Mouse (Mus musculus) kidney, adult 9 months (tissue): Measurements from ENCODE around the gene Cyp2d40.
"Not testable (repeated sequence)": the region's sequence is repeated elsewhere in the genome, so short reads cannot be mapped to it uniquely, and the experiment has no call there.

Source experiments
- DNase-seq: peaks from one replicate; pipeline ENCODE4 v3.0.0; 2022

The Cyp2d40 gene

DNA sequence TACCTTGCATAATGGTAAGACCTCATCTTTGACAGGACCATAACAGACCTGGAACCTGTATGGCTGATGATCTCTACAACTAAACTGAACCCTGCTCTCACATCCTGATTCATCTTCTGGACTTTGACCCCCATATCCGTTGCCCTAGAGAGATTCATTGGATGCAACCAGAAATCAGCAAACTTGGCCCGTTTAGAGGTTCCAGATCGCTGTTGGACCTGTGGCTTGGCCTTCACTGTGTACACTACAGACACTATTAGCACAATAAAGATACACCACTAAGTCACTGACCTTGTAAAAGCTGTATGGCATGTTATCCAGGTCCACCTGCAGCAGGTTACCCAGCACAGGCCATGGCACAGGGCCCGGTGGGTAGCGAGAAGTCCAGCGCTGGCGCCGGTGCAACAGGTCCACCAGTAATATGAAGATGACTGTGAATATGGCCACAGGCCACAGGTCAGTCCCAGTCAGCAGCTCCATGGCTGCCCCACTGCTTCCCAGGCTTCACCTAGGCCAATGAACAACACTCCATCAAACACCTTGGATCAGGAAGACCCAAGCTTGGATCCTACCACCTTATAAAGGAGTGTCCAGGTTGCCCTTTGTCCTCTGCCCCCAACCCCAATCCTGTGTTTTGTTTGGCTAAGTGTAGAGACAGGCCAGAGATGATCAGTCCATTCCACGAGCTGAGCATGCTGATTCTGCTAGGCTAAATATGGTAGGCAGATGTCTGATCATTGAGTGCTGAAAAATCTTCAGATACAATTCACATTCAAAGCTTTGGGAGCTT lies at the start of gene Cyp2d40:
Cyp2d40 (minus strand) TSS at position 553 of the 790 bp plus-strand sequence.
- DNase-seq: peak; percentile 10

DNA sequence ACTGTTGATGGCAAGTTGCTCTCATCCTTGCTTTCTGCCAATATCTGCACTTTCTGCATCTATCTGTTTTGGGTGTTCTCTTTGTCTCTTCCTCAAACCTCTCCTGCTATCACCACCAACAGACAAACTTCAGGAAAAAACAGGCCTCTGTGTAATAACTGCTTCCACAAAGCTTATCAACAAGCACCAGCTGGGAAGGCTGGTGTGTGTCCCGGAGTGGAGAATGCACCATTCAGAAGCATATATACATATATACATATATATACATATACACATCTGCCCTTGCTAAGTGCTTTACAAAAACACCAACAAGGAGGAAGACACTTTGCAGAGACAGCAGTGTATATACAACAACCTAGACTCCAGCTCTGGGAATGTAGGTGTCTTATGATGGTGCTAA lies 46.6 kb upstream of the Cyp2d40 start:
- DNase-seq: no peak

DNA sequence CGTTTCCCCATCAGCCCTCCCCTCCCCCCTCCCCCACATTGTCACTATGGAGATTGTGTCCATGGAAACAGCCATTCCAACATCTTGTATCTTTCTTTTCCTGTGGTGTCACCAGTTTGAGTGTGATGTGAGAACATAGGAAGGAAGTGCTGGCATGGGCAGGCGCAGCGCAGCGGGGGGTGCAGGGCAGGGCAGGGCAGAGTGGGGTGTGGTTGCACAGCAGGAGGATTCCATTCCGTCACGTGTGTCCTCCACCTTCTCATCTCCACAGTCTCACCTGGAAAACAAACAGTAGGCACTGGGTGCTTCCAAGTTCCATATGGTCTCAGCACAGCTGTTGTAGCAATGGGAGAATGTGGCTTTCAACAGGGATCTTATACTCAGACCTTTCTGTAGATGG lies 45.5 kb upstream of the Cyp2d40 start:
- DNase-seq: peak; percentile 20

DNA sequence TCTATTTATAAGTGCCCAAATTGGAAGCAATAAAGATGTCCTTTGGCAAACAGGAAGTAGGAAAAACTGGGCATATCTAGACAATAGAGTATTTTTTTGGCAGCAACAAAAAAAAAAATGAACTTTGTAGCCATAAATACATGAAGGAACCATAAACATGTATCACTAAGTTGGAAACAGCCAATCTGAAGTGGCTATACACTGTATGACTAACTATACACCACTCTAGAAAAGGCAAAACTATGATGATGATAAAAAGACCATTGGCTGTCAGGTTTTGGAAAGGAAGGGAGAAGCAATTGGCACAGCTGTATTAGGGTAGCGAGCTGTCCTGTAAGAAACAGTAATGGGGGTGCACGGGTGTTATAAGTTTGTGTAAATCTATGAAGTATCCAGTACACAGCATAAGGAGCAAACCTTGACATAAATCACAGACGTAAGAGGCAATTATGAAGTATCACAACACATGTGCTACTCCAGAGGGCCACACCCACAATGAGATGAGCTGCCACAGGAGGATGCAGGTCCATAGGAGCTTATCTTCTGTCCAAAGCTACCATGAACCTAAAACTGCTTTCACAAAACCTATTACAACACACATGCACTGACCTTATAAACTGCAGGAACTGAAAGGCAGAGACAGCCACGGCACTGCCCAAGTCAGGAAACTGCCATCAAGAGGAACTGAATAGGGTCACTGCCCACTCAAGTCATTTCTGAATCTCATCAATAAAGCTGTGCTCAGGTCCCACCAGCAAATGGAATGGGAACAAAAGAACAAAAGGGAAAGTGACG lies 43.2 kb upstream of the Cyp2d40 start:
- no peak for DNase-seq

DNA sequence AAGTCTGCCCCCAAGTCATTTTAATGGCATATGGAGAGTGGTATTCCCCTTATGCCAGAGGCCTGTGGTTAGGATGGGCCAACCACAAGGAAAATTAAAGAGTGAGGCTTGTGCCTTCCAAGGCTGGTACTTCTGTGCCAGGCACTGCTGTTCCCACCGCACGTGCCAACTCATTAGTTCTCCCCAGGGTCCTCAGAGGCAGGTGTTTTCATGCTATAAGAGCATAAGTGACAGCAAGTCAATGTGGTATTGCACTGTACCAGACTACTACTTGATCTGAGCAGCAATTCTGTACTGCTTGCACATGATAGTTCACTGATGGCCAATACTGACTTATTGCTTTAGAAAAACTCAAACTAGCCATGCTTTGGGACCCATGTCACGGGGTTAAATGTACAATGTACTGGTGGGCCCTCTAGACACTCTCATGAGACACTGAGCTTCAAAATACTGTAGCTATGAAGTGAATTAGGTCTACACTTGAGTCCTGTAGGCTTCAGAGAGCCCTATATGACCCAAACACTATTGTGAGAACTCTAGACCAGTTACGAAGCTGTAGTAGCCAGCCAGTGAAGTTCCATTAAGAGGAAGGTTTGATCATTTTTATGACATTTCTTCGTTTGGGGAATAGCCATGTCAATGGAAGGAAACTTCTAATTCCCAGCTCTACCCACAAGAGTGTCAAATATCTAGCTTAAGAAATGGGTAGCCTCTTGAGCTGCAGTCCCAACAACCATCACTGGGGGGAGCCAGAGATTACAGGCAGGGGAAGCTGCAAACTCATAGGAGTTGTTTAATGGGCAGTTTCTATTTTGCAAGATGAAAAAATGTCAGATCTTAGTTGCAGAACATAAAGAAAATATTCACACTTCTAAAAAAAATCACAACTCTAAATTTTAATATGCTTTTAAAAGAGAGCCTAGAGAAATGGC lies 41.0 kb upstream of the Cyp2d40 start:
- peak; percentile 83 for DNase-seq

DNA sequence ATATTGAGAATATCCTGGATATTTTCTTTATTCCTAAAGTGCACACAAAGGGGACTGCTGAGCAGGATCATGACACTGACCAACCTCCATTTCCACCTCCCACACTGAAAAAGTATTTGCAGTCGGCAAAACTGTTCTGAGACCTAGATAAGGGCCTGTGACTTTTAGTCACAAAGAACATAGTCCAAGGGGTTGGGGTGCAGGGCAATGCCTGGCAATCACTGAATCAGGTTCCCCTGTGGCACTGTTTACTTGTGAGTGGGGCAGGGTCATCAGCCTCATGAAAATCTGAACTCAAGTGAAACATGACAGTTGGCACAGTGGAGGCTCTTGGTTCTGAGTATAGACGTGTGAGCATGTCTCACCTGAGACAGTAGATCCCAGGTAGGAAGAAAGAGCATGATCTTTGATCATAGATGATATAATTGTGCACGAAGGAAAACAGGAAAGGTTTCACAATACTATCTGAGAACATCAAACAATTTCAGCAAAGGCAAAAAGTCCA lies 32.0 kb upstream of the Cyp2d40 start:
- no peak for DNase-seq

DNA sequence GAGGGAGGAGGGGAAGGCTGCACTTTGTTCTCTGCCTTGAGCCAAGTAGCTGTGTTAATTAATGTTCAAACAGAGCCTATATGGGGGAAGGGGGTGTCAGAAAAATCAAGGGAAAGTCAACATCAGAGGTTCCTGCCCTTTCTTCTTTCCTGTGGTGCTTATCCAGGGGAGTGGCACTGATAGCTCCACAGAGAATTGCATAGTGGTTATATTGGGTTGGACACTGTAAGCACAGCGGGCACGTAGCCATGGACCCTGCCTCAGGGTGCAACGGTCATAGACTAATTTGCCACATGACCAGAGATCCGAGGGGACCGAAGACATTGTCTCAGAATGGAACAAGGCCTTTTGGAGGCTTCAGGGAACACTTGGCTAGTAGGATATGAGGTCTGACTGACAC lies 30.3 kb upstream of the Cyp2d40 start, which contains the start of gene Cyp2d26:
Cyp2d26 (minus strand) TSS at position 18 of the 400 bp plus-strand sequence.
- peak; percentile 92 for DNase-seq

DNA sequence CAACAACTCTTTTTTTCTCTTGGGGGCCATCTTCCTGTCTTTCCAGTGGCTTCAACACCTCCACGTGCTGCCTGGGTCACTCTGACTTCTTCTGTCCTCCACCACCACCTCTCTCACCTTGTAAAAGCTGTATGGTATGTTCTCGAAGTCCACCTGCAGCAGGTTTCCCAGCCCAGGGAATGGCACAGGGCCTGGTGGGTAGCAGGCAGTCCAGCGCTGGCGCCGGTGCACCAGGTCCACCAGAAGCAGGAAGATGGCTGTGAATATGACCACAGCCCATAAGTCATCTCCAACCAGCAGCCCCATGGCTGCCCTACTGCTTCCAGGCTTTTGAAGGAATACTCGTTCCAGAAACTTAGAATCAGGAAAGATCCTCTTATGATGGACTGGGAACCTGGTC lies 29.9 kb upstream of the Cyp2d40 start:
- no peak for DNase-seq

DNA sequence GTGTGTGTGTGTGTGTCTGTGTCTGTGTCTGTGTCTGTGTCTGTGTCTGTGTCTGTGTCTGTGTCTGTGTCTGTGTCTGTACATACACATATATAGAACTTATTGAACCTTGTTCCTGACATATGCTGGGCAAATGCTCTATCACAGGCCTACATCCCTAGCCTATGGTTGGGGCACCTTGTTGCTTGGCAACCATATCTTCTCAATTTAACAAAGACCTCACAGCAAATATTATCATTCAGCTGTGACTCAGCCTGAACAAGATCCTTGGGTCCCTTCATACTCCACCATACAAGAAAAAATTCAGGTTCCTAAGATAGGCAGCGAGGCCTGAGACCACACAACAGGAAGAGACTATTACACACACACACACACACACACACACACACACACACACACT lies 29.5 kb upstream of the Cyp2d40 start:
- DNase-seq: no peak

DNA sequence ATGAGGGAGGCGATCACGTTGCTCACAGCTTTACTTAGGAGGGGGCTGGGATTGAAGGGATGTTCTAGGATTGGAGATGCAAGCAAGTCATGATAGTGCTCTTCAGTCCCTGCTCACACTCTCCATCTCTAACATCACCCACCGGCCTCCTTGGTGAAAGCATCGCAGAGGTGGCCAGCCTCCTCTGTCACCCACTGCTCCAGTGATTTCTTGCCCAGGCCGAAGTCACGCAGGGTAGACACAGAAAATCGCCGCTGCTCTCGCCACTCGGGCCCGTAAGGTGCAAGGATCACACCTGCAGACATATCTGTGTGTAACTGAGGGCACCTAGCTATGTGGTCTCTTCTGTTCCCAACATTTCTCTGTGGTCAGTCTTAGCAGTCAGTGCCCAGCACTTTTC lies 28.6 kb upstream of the Cyp2d40 start:
- DNase-seq: no peak

DNA sequence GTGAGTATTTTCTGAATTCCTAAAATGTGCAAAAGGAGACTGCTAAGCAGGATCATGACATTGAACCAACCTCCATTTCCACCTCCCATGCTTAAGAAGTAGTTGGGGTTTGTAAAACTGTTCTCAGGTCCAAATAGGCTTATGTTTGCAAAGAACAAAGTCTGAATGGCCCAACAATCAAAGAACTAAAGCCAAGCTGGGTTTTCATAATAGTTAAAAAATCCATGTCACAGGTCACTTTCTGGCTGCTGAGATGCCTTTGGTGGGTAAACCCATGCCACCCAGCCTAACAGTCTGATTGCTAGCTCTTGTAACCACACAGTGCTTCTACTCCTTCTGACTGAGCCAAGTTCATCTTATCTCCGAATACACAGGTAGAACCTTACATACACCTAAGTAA lies 20.6 kb upstream of the Cyp2d40 start:
- DNase-seq: no peak

DNA sequence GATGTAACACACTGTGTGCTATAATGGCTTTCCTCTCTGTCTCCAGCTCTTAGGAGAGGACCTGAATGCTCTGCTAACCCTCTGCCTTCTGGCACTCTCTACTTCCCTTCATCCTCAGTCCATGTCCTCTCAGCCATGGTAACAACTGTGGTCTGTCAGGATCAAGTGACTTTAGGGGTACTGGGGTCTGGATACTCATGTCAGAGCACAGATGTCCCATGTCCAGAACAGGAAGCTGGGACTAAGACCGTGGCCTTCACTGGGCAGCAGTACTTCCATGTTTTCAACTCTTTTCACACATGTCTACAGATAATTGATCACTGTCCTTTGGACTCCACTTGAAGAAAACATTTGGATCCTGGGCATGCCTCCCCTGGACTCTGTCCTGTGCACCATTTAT lies 19.8 kb upstream of the Cyp2d40 start:
- no peak for DNase-seq

DNA sequence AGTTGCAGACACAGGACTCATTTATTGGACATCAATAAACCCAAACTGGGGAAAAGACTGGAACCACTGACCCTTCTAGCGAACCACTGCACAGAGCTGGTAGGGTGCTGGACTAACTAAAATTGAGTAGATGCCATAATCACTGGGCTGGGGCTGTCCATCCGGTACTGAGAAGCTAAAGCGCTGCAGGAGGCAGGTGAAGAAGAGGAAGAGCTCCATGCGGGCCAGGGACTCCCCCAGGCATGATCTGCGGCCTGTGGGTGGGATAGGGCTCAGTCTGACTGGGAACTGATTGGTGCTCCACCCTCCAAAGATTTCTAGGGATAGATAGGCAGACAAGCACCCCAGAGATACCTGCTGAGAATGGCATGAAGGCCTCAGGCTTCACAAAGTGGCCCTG lies 13.9 kb upstream of the Cyp2d40 start:
- not testable (repeated sequence) for DNase-seq

DNA sequence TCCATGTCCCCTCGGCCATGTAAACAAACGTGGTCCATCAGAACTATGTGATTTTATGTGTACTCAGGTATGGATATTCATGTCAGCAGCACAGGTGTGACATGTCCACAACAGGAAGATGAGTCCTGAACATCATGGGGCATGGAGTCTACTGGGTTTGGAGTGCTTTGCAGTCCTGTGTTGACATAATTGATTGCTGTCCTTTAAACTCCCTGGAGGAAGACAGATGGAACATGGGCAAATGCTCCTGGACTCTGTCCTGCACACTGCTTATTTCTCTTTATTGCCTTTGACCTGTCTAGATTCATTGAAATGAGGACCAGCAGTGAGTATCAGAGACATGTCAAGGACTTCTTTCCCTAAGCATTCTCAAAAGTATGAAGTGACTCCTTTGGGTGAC lies 2.0 kb upstream of the Cyp2d40 start:
- DNase-seq: no peak

DNA sequence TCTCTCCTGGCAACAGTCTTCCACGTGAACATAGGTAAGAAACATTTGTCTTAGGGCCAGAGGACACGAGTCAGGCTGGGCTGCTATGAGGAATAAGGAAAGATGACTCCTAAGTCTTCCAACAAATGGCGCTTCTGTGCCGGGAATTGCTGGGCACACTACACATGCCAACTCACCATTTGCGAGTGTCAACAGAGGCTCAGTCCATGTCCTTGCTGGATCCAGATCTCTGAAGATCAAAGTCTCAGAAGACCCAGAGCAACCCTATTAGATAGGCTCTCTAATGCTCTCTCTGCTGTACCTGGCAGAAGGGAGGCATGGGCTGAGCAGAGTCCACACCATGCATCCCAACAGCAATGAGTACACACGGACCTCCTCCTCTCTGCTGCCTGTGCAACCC lies 898 bp upstream of the Cyp2d40 start:
- DNase-seq: no peak

DNA sequence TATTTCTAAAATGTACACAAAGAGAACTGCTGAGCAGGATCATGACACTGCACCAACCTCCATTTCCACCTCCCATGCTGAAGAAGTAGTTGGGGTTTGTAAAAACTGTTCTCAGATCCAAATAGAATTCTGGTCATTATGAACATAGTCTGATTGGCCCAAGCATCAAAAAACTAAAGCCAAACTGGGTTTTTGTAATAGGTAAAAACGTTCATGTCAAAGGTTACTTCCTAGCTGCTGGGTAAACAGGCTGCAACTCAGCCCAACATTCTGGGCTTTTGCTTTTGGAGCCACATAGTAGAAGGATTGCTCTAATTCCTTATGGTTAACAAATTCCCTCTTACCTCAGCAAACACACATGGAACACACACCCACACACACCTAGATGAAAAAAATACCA lies 15.8 kb downstream of the Cyp2d40 start:
- DNase-seq: no peak

DNA sequence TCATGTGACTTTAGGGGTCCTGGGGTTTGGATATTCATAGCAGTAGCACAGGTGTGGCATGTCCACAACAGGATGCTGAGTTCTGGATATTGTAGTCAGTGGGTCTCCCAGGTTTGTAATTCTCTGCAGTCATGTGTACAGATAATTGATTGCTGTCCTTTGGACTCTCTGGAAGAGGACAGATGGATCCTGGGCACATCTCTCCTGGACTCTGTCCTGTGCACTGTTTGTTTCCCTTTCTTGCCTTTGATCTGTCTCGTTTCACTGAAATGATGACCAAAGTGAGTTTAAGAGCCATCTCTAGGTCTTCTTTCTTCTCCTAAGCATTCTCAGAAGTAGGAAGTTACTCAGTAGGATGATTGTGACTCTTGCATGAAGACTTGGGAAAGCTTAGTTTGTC lies 16.5 kb downstream of the Cyp2d40 start:
- DNase-seq: peak; percentile 47

DNA sequence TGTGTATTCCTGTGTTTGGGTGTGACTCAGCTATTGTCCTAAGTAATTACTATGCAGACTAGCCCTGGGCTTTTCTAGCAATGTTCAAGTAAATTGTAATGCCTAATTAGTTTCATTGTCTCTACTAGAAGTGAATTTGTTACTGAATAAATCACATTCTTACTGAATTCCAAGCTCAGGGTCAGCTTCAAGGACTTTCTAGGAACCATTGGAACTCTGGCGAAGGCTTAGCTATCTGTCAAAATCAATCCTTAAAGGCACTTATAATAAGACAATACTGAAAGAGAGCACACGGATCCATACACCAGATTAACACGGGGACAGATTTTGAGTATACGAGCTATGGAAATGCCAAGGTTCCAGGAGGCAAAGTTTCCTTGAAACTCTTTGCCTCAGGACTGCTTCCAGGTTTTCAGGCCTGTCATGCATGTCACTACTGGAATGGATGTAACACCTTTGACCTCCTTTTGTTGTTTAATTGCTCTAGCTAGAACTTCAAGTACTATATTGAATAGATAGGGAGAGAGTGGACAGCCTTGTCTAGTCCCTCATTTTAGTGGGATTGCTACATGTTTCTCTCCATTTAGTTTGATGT lies 30.6 kb downstream of the Cyp2d40 start:
- peak; percentile 53 for DNase-seq
